Mouse (Mus musculus): Measurements from ENCODE around the gene Zscan20. TPM values are rescaled to one million over a fixed set of nuclear protein-coding genes. Genes with fewer than 3 reads are reported as not detected.
"Not testable (repeated sequence)": the region's sequence is repeated elsewhere in the genome, so short reads cannot be mapped to it uniquely, and the experiment has no call there.

Zscan20 gene
- total RNA-seq, 1 experiment = 9.0 TPM

GRCm38 (mm10) chr4:128554198-128554597 lies 55.7 kb downstream of the Zscan20 start:
- no peak for DNase-seq (ENCODE audit: low read depth, low spot score)
- Histone ChIP-seq H3K9ac (ENCODE audit: insufficient read depth, low read depth, low read length, poor library complexity, severe bottlenecking) (no peak overlapping the region), H3K9me3 (ENCODE audit: control insufficient read depth, insufficient read depth, low read depth, low read length) (no peaks in the 10 kb centered on the region), H3K27ac (ENCODE audit: insufficient read depth, low read depth, low read length, poor library complexity, severe bottlenecking) (no peak overlapping the region), H3K4me3 (ENCODE audit: insufficient read depth in 1 of 2, low read depth in 1 of 2, low read length in 2 of 2, poor library complexity in 1 of 2, severe bottlenecking in 1 of 2) (no peak overlapping the region), H3K36me3 (ENCODE audit: control insufficient read depth, insufficient read depth, low read length, poor library complexity, severe bottlenecking) (no peaks in the 10 kb centered on the region), H3K4me1 (ENCODE audit: control insufficient read depth in 2 of 2, insufficient read depth in 2 of 2, low read length in 2 of 2, poor library complexity in 1 of 2) (no peaks in the 10 kb centered on the region)
- in situ Hi-C loops (cut with MboI; ENCODE audit: low sequenced_read_pairs in 2 of 2, unreplicated experiment in 2 of 2) = no loop called here
- no peak for TF ChIP-seq ZC3H11A (IDR thresholded peaks at IDR 0.05; ENCODE audit: borderline replicate concordance, low read depth, low read length)
- TF ChIP-seq HCFC1 (IDR thresholded peaks at IDR 0.05; ENCODE audit: borderline replicate concordance, insufficient read depth, low read length) = no peak
- no peak for TF ChIP-seq CHD2 (IDR thresholded peaks at IDR 0.05; ENCODE audit: low read depth, low read length)
- TF ChIP-seq ZNF384 (IDR thresholded peaks at IDR 0.05; ENCODE audit: low read depth, low read length) = no peak
- no peak for TF ChIP-seq MAFK (IDR thresholded peaks at IDR 0.05; ENCODE audit: insufficient read depth, low read depth, low read length)

- in situ Hi-C loops (cut with MboI; ENCODE audit: low sequenced_read_pairs in 2 of 2, unreplicated experiment in 2 of 2) = no loop called here
- Histone ChIP-seq H3K9me3 (ENCODE audit: control insufficient read depth, insufficient read depth, low read depth, low read length) (no peaks in the 10 kb centered on the region), H3K27ac (ENCODE audit: insufficient read depth, low read depth, low read length, poor library complexity, severe bottlenecking) (no peak overlapping the region), H3K9ac (ENCODE audit: insufficient read depth, low read depth, low read length, poor library complexity, severe bottlenecking) (no peak overlapping the region), H3K4me3 (ENCODE audit: insufficient read depth in 1 of 2, low read depth in 1 of 2, low read length in 2 of 2, poor library complexity in 1 of 2, severe bottlenecking in 1 of 2) (no peak overlapping the region), H3K4me1 (ENCODE audit: control insufficient read depth in 2 of 2, insufficient read depth in 2 of 2, low read length in 2 of 2, poor library complexity in 1 of 2) (no peaks in the 10 kb centered on the region), H3K36me3 (ENCODE audit: control insufficient read depth, insufficient read depth, low read length, poor library complexity, severe bottlenecking) (no peaks in the 10 kb centered on the region)
- no peak for TF ChIP-seq CHD2 (IDR thresholded peaks at IDR 0.05; ENCODE audit: low read depth, low read length)
- DNase-seq (ENCODE audit: low read depth, low spot score) = no peak
These were observed 59.1 kb downstream of the Zscan20 start for GRCm38 (mm10) chr4:128550756-128551155.

- H3K9me3 ChIP-seq (ENCODE audit: control insufficient read depth, insufficient read depth, low read depth, low read length); H3K27ac ChIP-seq (ENCODE audit: insufficient read depth, low read depth, low read length, poor library complexity, severe bottlenecking); H3K4me1 ChIP-seq (ENCODE audit: control insufficient read depth in 2 of 2, insufficient read depth in 2 of 2, low read length in 2 of 2, poor library complexity in 1 of 2); H3K4me3 ChIP-seq (ENCODE audit: insufficient read depth in 1 of 2, low read depth in 1 of 2, low read length in 2 of 2, poor library complexity in 1 of 2, severe bottlenecking in 1 of 2); DNase-seq (ENCODE audit: low read depth, low spot score); H3K9ac ChIP-seq (ENCODE audit: insufficient read depth, low read depth, low read length, poor library complexity, severe bottlenecking); H3K36me3 ChIP-seq (ENCODE audit: control insufficient read depth, insufficient read depth, low read length, poor library complexity, severe bottlenecking); in situ Hi-C loops (cut with MboI; ENCODE audit: low sequenced_read_pairs in 2 of 2, unreplicated experiment in 2 of 2): not testable (repeated sequence)
These were observed 65.9 kb downstream of the Zscan20 start for GRCm38 (mm10) chr4:128543956-128544486.

GRCm38 (mm10) chr4:128543378-128543777 lies 66.5 kb downstream of the Zscan20 start:
- Histone ChIP-seq H3K27ac (ENCODE audit: insufficient read depth, low read depth, low read length, poor library complexity, severe bottlenecking) (no peak overlapping the region), H3K9ac (ENCODE audit: insufficient read depth, low read depth, low read length, poor library complexity, severe bottlenecking) (no peak overlapping the region), H3K4me1 (ENCODE audit: control insufficient read depth in 2 of 2, insufficient read depth in 2 of 2, low read length in 2 of 2, poor library complexity in 1 of 2) (no peaks in the 10 kb centered on the region), H3K9me3 (ENCODE audit: control insufficient read depth, insufficient read depth, low read depth, low read length) (no peaks in the 10 kb centered on the region), H3K36me3 (ENCODE audit: control insufficient read depth, insufficient read depth, low read length, poor library complexity, severe bottlenecking) (no peaks in the 10 kb centered on the region), H3K4me3 (ENCODE audit: insufficient read depth in 1 of 2, low read depth in 1 of 2, low read length in 2 of 2, poor library complexity in 1 of 2, severe bottlenecking in 1 of 2) (no peak overlapping the region)
- in situ Hi-C loops (cut with MboI; ENCODE audit: low sequenced_read_pairs in 2 of 2, unreplicated experiment in 2 of 2) = no loop called here
- peak; percentile 17 for DNase-seq (ENCODE audit: low read depth, low spot score)
- no peak for TF ChIP-seq HCFC1 (IDR thresholded peaks at IDR 0.05; ENCODE audit: borderline replicate concordance, insufficient read depth, low read length)
- peak; percentile 59 for TF ChIP-seq ZC3H11A (IDR thresholded peaks at IDR 0.05; ENCODE audit: borderline replicate concordance, low read depth, low read length)
- TF ChIP-seq CHD2 (IDR thresholded peaks at IDR 0.05; ENCODE audit: low read depth, low read length) = no peak
- TF ChIP-seq MAFK (IDR thresholded peaks at IDR 0.05; ENCODE audit: insufficient read depth, low read depth, low read length) = no peak
- 0 out of 2 replicates have a peak, but pooled peaks have one; percentile 17 for TF ChIP-seq ZNF384 (IDR thresholded peaks at IDR 0.05; ENCODE audit: low read depth, low read length)

Other genes with a start within 250 kb of the Zscan20 start
- not detected in 2 replicates for gene Tlr12, start 8.5 kb upstream of the Zscan20 start, total RNA-seq (2012; rRNA removed)
- 18.0 and 29.8 TPM in 2 replicates for gene Phc2, start 44.6 kb upstream of the Zscan20 start, total RNA-seq (2012; rRNA removed)
- gene A3galt2, start 145.3 kb upstream of the Zscan20 start, total RNA-seq (2012; rRNA removed) = 0.09 and 0.11 TPM in 2 replicates
- 1.5 and 1.9 TPM in 2 replicates for gene Zfp362, start 195.9 kb upstream of the Zscan20 start, total RNA-seq (2012; rRNA removed)

Measured in ES-E14 (cell line).